Mouse (Mus musculus): Measurements from ENCODE around the gene Nucks1. TPM values are rescaled to one million over a fixed set of nuclear protein-coding genes. Genes with fewer than 3 reads are reported as not detected.

Gene Nucks1
- polyA plus RNA-seq (2012; rRNA removed), result 0.60 and 1.3 TPM in 2 replicates

GRCm38 (mm10) chr1:131910001-131910648 lies at the start of gene Nucks1:
Gene Nucks1, plus strand, starts transcription at chr1:131910534.

GRCm38 (mm10) chr1:131867093-131867945 lies 43.0 kb upstream of the Nucks1 start, which contains the start of gene Rab29:
Gene Rab29, plus strand, starts transcription at chr1:131867224.

GRCm38 (mm10) chr1:131962606-131963084 lies 52.3 kb downstream of the Nucks1 start, which contains the start of gene Slc45a3:
Gene Slc45a3, plus strand, starts transcription at chr1:131962967.

Other genes with a start within 250 kb of the Nucks1 start
- 1.4 and 2.0 TPM in 2 replicates for gene Rab7b, start 221.8 kb upstream of the Nucks1 start, polyA plus RNA-seq (2012; rRNA removed)
- gene Slc26a9, start 166.5 kb upstream of the Nucks1 start, polyA plus RNA-seq (2012; rRNA removed), result 35.1 and 36.0 TPM in 2 replicates
- gene Pm20d1, start 113.2 kb upstream of the Nucks1 start, polyA plus RNA-seq (2012; rRNA removed), result 0.49 and 0.75 TPM in 2 replicates
- gene Slc41a1, start 83.0 kb upstream of the Nucks1 start, polyA plus RNA-seq (2012; rRNA removed), result 15.0 and 16.6 TPM in 2 replicates
- gene Rab29, start 43.3 kb upstream of the Nucks1 start, polyA plus RNA-seq (2012; rRNA removed), result 10.9 and 11.7 TPM in 2 replicates
- 64.9 and 67.3 TPM in 2 replicates for gene Slc45a3, start 52.4 kb downstream of the Nucks1 start, polyA plus RNA-seq (2012; rRNA removed)
- gene Elk4, start 97.1 kb downstream of the Nucks1 start, polyA plus RNA-seq (2012; rRNA removed), result 4.9 and 5.1 TPM in 2 replicates
- gene Mfsd4a, start 157.5 kb downstream of the Nucks1 start, polyA plus RNA-seq (2012; rRNA removed), result 47.6 and 79.4 TPM in 2 replicates
- gene Cdk18, start 229.2 kb downstream of the Nucks1 start, polyA plus RNA-seq (2012; rRNA removed), result 39.2 and 41.7 TPM in 2 replicates

Data from stomach, adult 2 months (tissue).